Mouse (Mus musculus): ENCODE results near the gene Mrpl22. TPM values are rescaled to one million over a fixed set of nuclear protein-coding genes. Genes with fewer than 3 reads are reported as not detected.

Mrpl22 gene
- polyA plus RNA-seq (2015; fragmentation: Nextera tagmentation; extraction: Ambion mirVana), result 111 and 127 TPM in 2 replicates

- Histone ChIP-seq H3K27ac (replicated peaks) (peak within 1 kb of the TSS; percentile 64), H3K36me3 (peaks cover 38% of the 10 kb centered on the region), H3K9ac (peak within 1 kb of the TSS; percentile 84), H3K27me3 (no peaks in the 10 kb centered on the region), H3K4me2 (peak within 1 kb of the TSS; percentile 89), H3K4me1 (replicated peaks) (peaks cover 22% of the 10 kb centered on the region), H3K9me3 (no peaks in the 10 kb centered on the region), H3K4me3 (peak within 1 kb of the TSS; percentile 76)
- peak; percentile 72 for ATAC-seq (ENCODE audit: low read depth)
- WGBS, result under 1% methylated on average over 34 of the region's 34 CpGs
Measured at GRCm38 (mm10) chr11:58171459-58172091, at the start of gene Mrpl22. TSS of gene Mrpl22 (plus strand) at chr11:58171661.

DNA sequence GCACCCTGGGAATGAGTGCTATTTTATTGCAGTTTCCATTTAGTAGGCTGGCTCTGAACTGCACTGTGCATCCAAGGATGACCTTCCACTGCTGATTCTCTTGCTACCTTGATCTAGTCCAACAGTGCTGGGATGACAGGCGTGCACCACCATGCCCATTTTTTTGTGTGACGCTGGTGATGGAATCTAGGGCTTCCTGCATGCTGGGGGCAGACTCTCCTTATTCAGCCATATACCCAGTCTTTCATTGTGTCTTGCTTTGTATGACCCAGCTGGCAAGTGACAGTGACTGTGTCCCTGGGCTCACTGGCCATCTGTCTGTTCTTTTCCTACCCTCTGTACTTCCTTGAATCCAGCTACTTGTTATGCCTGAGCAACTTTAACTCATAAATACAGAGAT lies 47.8 kb upstream of the Mrpl22 start:
- 85% methylated on average over 2 of the region's 2 CpGs for WGBS
- Histone ChIP-seq H3K27me3 (no peaks in the 10 kb centered on the region), H3K36me3 (peaks cover 94% of the 10 kb centered on the region), H3K4me1 (replicated peaks) (peaks cover 7% of the 10 kb centered on the region; the same call in 1 of the 2 replicates), H3K27ac (replicated peaks) (no peak overlapping the region), H3K4me3 (no peak overlapping the region), H3K4me2 (no peak overlapping the region), H3K9ac (no peak overlapping the region), H3K9me3 (no peaks in the 10 kb centered on the region)
- no peak for ATAC-seq (ENCODE audit: low read depth)

DNA sequence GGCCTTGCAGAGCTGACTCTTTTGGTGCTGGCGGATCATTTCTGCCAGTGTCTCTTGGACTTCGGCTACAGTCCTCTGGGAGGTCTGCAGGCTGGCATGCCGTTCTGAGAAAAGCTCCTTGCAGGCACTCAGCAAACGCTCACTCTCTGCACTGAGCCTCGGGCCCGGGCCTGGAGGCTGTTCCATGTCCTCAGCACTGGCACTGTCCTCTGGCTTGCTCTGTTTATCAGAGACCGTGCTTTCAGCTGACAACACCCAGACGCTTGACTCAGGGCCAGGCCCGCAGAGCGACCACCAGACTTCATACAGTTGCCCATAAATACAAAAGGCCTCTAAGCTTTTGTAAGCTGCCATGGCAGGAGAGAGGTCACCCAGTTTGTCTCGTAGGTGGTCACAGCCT lies 46.4 kb upstream of the Mrpl22 start:
- Histone ChIP-seq H3K9me3 (no peaks in the 10 kb centered on the region), H3K9ac (no peak overlapping the region), H3K4me1 (replicated peaks) (peaks cover 7% of the 10 kb centered on the region; the same call in 1 of the 2 replicates), H3K27ac (replicated peaks) (no peak overlapping the region), H3K4me3 (no peak overlapping the region), H3K4me2 (no peak overlapping the region), H3K36me3 (peaks cover 97% of the 10 kb centered on the region), H3K27me3 (no peaks in the 10 kb centered on the region)
- no peak for ATAC-seq (ENCODE audit: low read depth)
- 81% methylated on average over 11 of the region's 11 CpGs for WGBS

GRCm38 (mm10) chr11:58126397-58127160 lies 44.9 kb upstream of the Mrpl22 start:
- Histone ChIP-seq H3K9ac (no peak overlapping the region), H3K36me3 (peaks cover 95% of the 10 kb centered on the region)
- 0 out of 2 replicates have a peak, but pooled peaks have one; percentile 50 for ATAC-seq (ENCODE audit: low read depth)

DNA sequence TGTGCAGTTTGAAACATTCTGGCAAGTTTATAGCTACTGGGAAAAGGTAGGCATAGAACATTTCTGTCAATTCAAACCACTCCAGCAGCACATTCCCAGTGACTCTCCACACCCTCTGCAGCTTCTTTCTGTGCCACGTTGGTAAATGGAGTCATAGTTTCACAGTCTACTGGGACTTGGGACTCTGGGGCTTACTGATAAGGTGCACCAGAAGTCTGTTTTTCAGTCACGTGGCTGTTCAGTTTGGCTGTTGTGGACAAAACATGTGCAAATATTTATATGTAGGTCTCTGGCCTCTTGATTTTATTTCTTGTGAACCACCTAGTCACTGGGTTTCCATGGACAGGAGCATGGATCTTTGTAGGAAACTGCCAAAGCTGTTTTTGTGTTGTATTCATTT lies 43.9 kb upstream of the Mrpl22 start:
- no peak for ATAC-seq (ENCODE audit: low read depth)
- Histone ChIP-seq H3K27ac (replicated peaks) (no peak overlapping the region), H3K9me3 (no peaks in the 10 kb centered on the region), H3K27me3 (no peaks in the 10 kb centered on the region), H3K36me3 (peaks cover 97% of the 10 kb centered on the region), H3K4me3 (no peak overlapping the region), H3K4me2 (no peak overlapping the region), H3K9ac (no peak overlapping the region), H3K4me1 (replicated peaks) (peaks cover 7% of the 10 kb centered on the region; the same call in 1 of the 2 replicates)
- WGBS, result 95% methylated on average over 2 of the region's 2 CpGs

More at GRCm38 (mm10) chr11:58126397-58127160, 44.9 kb upstream of the Mrpl22 start:
- Histone ChIP-seq H3K27ac (replicated peaks) (no peak overlapping the region), H3K27me3 (no peaks in the 10 kb centered on the region), H3K4me2 (no peak overlapping the region), H3K4me1 (replicated peaks) (peaks cover 7% of the 10 kb centered on the region; the same call in 1 of the 2 replicates), H3K4me3 (no peak overlapping the region), H3K9me3 (no peaks in the 10 kb centered on the region)
- 71% methylated on average over 7 of the region's 7 CpGs for WGBS

GRCm38 (mm10) chr11:58129302-58129843 lies 42.1 kb upstream of the Mrpl22 start:
- H3K9ac ChIP-seq, result no peak overlapping the region
- no peaks in the 10 kb centered on the region for H3K27me3 ChIP-seq
- peaks cover 93% of the 10 kb centered on the region for H3K36me3 ChIP-seq
- no peak overlapping the region for H3K27ac ChIP-seq (replicated peaks)
- no peak overlapping the region for H3K4me2 ChIP-seq
- H3K4me3 ChIP-seq, result no peak overlapping the region
- H3K9me3 ChIP-seq, result no peaks in the 10 kb centered on the region
- 35% methylated on average over 6 of the region's 6 CpGs for WGBS
- no peak for ATAC-seq (ENCODE audit: low read depth)
- peaks cover 7% of the 10 kb centered on the region; the same call in 1 of the 2 replicates for H3K4me1 ChIP-seq (replicated peaks)

- ATAC-seq (ENCODE audit: low read depth), result no peak
- Histone ChIP-seq H3K4me1 (replicated peaks) (no peaks in the 10 kb centered on the region), H3K27ac (replicated peaks) (no peak overlapping the region), H3K27me3 (no peaks in the 10 kb centered on the region), H3K9ac (no peak overlapping the region), H3K9me3 (no peaks in the 10 kb centered on the region), H3K4me3 (no peak overlapping the region), H3K4me2 (no peak overlapping the region), H3K36me3 (peaks cover 95% of the 10 kb centered on the region)
- 95% methylated on average over 3 of the region's 3 CpGs for WGBS
Measured at GRCm38 (mm10) chr11:58132026-58132425, 39.4 kb upstream of the Mrpl22 start.

- Histone ChIP-seq H3K9ac (no peak overlapping the region), H3K4me1 (replicated peaks) (no peaks in the 10 kb centered on the region), H3K9me3 (no peaks in the 10 kb centered on the region), H3K27ac (replicated peaks) (no peak overlapping the region), H3K27me3 (no peaks in the 10 kb centered on the region), H3K4me2 (no peak overlapping the region), H3K36me3 (peaks cover 95% of the 10 kb centered on the region), H3K4me3 (no peak overlapping the region)
- ATAC-seq (ENCODE audit: low read depth), result no peak
Measured at GRCm38 (mm10) chr11:58134869-58135268, 36.6 kb upstream of the Mrpl22 start.

GRCm38 (mm10) chr11:58135296-58135695 lies 36.2 kb upstream of the Mrpl22 start:
- Histone ChIP-seq H3K9me3 (no peaks in the 10 kb centered on the region), H3K36me3 (peaks cover 95% of the 10 kb centered on the region), H3K4me3 (no peak overlapping the region), H3K4me2 (no peak overlapping the region), H3K27ac (replicated peaks) (no peak overlapping the region), H3K27me3 (no peaks in the 10 kb centered on the region), H3K4me1 (replicated peaks) (no peaks in the 10 kb centered on the region), H3K9ac (no peak overlapping the region)
- ATAC-seq (ENCODE audit: low read depth), result no peak

DNA sequence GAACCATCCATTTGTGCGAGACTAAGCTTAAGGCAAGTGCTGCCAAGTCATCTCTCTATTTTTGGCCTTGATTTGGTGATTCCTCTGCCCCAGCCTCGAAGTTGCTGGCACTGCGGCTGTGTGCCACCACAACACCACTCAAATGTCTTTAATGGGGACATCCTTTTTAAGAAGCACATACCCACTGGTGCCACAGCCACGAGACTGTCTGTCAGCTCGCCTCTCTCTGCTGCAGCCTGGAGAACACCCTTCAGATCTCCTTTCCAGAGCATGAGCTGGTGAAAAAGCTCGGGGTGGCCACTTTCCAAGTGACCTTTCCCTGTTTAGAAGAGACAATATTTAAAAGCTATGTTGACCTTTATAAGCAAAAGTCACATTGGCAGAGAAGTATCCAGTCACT lies 34.8 kb upstream of the Mrpl22 start:
- no peak overlapping the region for H3K9ac ChIP-seq
- no peaks in the 10 kb centered on the region for H3K9me3 ChIP-seq
- H3K4me1 ChIP-seq (replicated peaks), result no peaks in the 10 kb centered on the region
- H3K36me3 ChIP-seq, result peaks cover 97% of the 10 kb centered on the region
- no peak overlapping the region for H3K4me3 ChIP-seq
- no peak for ATAC-seq (ENCODE audit: low read depth)
- H3K27ac ChIP-seq (replicated peaks), result no peak overlapping the region
- no peak overlapping the region for H3K4me2 ChIP-seq
- no peaks in the 10 kb centered on the region for H3K27me3 ChIP-seq
- 94% methylated on average over 6 of the region's 6 CpGs for WGBS

GRCm38 (mm10) chr11:58138821-58139220 lies 32.6 kb upstream of the Mrpl22 start:
- Histone ChIP-seq H3K27me3 (no peaks in the 10 kb centered on the region), H3K4me2 (no peak overlapping the region)

DNA sequence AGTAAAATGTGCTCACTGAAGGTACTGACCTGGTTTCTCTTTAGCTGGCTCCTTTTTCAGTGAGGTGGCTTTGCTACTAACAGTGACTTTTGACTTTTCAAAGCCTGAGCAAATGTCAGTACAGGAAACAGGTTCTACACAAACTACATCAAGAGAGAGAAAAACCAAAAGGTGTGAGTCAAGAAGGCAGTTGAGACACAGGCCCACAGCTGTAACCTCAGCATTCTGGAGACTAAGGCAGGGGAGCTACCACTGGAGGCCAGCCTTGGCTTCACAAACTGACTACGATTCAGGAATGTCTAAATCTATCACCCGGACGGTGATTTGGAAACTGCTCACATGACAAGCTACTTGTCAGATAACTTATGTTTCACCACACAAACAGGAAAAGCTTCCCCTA lies 32.0 kb upstream of the Mrpl22 start:
- no peak overlapping the region for H3K4me2 ChIP-seq
- peaks cover 92% of the 10 kb centered on the region for H3K36me3 ChIP-seq
- 91% methylated on average over 3 of the region's 3 CpGs for WGBS
- no peak overlapping the region for H3K9ac ChIP-seq
- H3K27ac ChIP-seq (replicated peaks), result no peak overlapping the region
- H3K4me1 ChIP-seq (replicated peaks), result no peaks in the 10 kb centered on the region
- H3K27me3 ChIP-seq, result no peaks in the 10 kb centered on the region
- no peaks in the 10 kb centered on the region for H3K9me3 ChIP-seq
- H3K4me3 ChIP-seq, result no peak overlapping the region
- ATAC-seq (ENCODE audit: low read depth), result no peak

More at GRCm38 (mm10) chr11:58138821-58139220, 32.6 kb upstream of the Mrpl22 start:
- no peak for ATAC-seq (ENCODE audit: low read depth)
- Histone ChIP-seq H3K36me3 (peaks cover 92% of the 10 kb centered on the region), H3K4me3 (no peak overlapping the region), H3K9ac (no peak overlapping the region), H3K27ac (replicated peaks) (no peak overlapping the region), H3K4me1 (replicated peaks) (no peaks in the 10 kb centered on the region), H3K9me3 (no peaks in the 10 kb centered on the region)
- 73% methylated on average over 11 of the region's 11 CpGs for WGBS
